Mouse (Mus musculus): ENCODE measurements around the gene Uspl1.

DNA sequence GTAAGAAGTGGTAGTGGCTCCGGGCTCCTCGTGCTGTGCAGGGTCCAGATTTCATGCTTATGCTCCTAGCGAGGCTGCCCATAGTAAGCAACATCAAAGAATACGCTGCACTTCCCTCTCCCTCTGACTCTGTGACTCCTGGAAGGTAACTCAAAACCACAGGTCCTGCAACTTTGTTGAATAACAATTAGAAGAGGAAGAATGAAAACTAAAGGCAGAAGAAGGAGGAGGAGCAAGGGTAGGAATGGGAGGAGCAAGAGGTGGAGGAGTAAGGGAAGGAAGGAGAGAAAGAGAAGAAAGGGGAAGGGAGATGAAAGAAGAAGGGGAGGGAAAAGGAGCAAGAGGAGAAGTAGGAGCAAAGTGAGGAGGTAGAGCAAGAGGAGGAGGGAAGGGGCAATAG lies 80.3 kb downstream of the Uspl1 start, which contains the start of gene Alox5ap:
- TF ChIP-seq CTCF (IDR thresholded peaks at IDR 0.05; ENCODE audit: low read depth) (no peak), EP300 (IDR thresholded peaks at IDR 0.05; ENCODE audit: low read depth) (no peak)

Data from liver, postnatal 0 days (tissue).